Mouse (Mus musculus): Measurements from ENCODE around the gene Acacb. TPM values are rescaled to one million over a fixed set of nuclear protein-coding genes. Genes with fewer than 3 reads are reported as not detected.
A peak's percentile ranks its signal among the peaks of the same experiment; 100 is the strongest.

Acacb gene
- polyA plus RNA-seq, 1 experiment from 2014 or later = 1.3 TPM

DNA sequence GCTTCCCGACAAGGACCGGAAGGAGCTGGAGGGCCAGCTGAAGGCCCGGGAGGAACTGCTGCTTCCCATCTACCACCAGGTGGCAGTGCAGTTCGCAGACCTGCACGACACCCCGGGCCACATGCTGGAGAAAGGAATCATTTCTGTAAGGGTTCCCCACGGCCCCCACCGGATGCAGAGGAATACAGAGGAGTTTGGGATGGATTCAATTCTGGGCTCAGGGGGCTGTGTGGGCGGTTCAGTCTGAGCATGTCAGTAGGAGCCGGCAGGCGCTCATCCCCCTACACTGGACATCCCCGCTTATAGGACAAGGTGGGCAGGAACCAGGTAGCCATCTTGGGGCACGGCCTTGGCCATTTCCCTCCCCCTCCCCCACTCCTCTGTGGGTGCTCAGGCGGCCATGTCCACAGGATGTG is 101.8 kb downstream of the Acacb start:
- TF ChIP-seq CTCF (IDR thresholded peaks at IDR 0.05; ENCODE audit: low read depth) = peak; percentile 94
- no peak for TF ChIP-seq EP300 (optimal IDR thresholded peaks at IDR 0.05)
- Histone ChIP-seq H3K27ac (replicated peaks) (no peak overlapping the region), H3K4me2 (replicated peaks; ENCODE audit: low read depth) (no peak overlapping the region), H3K4me3 (ENCODE audit: low read depth, low read length) (no peak overlapping the region), H3K4me1 (replicated peaks; ENCODE audit: control insufficient read depth, insufficient read depth) (no peaks in the 10 kb centered on the region), H3K9me3 (ENCODE audit: control insufficient read depth, low read length) (no peaks in the 10 kb centered on the region), H3K36me3 (ENCODE audit: control insufficient read depth, insufficient read depth, low read length) (no peaks in the 10 kb centered on the region), H3K9ac (ENCODE audit: low read length) (no peak overlapping the region), H3K27me3 (ENCODE audit: control insufficient read depth, insufficient read depth, low read length) (no peaks in the 10 kb centered on the region)
- WGBS = 18% methylated on average over 14 of the region's 14 CpGs
- ATAC-seq (ENCODE audit: low FRiP score, low TSS enrichment) (peak; percentile 61), DNase-seq (ENCODE audit: low spot score) (peak; percentile 82)

DNA sequence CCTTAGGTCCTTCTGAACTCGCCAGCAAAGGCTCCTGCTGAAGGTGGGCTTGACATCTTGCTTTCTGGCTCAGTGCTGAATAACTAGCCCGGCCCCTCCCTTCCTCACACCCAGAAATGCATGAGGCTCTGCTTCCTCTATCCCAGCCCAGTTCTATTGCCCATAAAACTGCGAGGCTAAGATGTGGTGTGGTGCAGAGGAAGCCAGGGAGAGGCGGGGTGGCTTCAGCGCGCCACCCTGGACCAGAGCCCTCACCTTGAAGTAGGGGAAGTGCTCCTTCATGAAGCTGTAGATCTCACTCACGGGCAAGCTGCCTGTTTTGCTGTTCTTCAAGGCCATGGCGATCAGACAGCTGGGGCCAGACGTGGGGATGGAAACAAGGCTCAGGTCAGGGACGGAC is 113.2 kb downstream of the Acacb start:
- DNase-seq (ENCODE audit: low spot score) (no peak), ATAC-seq (ENCODE audit: low FRiP score, low TSS enrichment) (no peak)
- Histone ChIP-seq H3K9me3 (ENCODE audit: control insufficient read depth, low read length) (no peaks in the 10 kb centered on the region), H3K9ac (ENCODE audit: low read length) (no peak overlapping the region), H3K4me2 (replicated peaks; ENCODE audit: low read depth) (no peak overlapping the region), H3K4me3 (ENCODE audit: low read depth, low read length) (no peak overlapping the region), H3K36me3 (ENCODE audit: control insufficient read depth, insufficient read depth, low read length) (no peaks in the 10 kb centered on the region), H3K27ac (replicated peaks) (no peak overlapping the region), H3K27me3 (ENCODE audit: control insufficient read depth, insufficient read depth, low read length) (no peaks in the 10 kb centered on the region), H3K4me1 (replicated peaks; ENCODE audit: control insufficient read depth, insufficient read depth) (no peaks in the 10 kb centered on the region)
- 65% methylated on average over 10 of the region's 10 CpGs for WGBS
- TF ChIP-seq CTCF (IDR thresholded peaks at IDR 0.05; ENCODE audit: low read depth) (no peak), EP300 (optimal IDR thresholded peaks at IDR 0.05) (no peak)

DNA sequence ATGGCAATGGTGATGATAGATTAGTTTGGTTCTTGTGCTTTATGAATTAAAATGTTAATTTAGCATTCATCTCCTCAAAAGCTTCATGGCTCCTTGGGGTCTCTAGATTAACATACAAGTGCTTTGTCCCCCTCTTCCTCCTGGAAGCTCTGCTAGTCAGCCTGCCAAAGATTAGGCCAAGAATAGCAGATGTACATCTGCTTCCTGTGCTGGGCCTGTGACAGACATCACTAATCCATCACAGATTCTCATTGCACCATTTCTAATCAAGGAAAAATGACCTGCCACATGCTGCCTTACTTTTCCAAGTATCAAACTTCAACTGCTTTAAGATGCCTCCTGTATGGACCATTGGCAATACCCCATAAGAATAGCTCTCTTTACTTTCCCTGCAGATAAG is 115.2 kb downstream of the Acacb start:
- ATAC-seq (ENCODE audit: low FRiP score, low TSS enrichment) (no peak), DNase-seq (ENCODE audit: low spot score) (no peak)
- Histone ChIP-seq H3K27ac (replicated peaks) (no peak overlapping the region), H3K4me2 (replicated peaks; ENCODE audit: low read depth) (no peak overlapping the region), H3K4me1 (replicated peaks; ENCODE audit: control insufficient read depth, insufficient read depth) (no peaks in the 10 kb centered on the region), H3K36me3 (ENCODE audit: control insufficient read depth, insufficient read depth, low read length) (no peaks in the 10 kb centered on the region), H3K9ac (ENCODE audit: low read length) (no peak overlapping the region), H3K27me3 (ENCODE audit: control insufficient read depth, insufficient read depth, low read length) (no peaks in the 10 kb centered on the region), H3K4me3 (ENCODE audit: low read depth, low read length) (no peak overlapping the region), H3K9me3 (ENCODE audit: control insufficient read depth, low read length) (no peaks in the 10 kb centered on the region)
- TF ChIP-seq EP300 (optimal IDR thresholded peaks at IDR 0.05) (no peak), CTCF (IDR thresholded peaks at IDR 0.05; ENCODE audit: low read depth) (no peak)

DNA sequence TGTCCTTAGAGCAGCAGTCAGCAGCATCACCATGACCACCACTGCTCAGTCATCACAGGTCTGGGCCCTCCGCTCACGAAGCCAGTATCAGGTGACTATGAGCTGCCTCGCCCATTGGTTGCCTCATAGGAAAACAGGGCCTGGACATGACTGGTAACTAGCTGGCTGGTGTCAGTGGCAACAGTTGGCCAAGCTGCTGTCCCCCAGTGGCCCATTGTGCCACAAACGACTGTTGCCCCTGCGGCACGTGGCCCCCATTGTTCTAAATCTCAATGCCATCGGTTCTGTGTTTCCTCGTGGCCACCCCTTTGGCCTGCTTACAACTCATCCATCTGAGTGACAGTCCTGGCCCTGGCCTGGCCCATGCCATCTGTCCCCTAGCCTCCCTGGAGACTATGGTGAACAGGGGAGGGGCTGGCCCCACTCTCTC is 117.7 kb downstream of the Acacb start:
- 76% methylated on average over 8 of the region's 8 CpGs for WGBS
- Histone ChIP-seq H3K27ac (replicated peaks) (no peak overlapping the region), H3K9me3 (ENCODE audit: control insufficient read depth, low read length) (no peaks in the 10 kb centered on the region), H3K4me3 (ENCODE audit: low read depth, low read length) (no peak overlapping the region), H3K9ac (ENCODE audit: low read length) (no peak overlapping the region), H3K4me1 (replicated peaks; ENCODE audit: control insufficient read depth, insufficient read depth) (peaks cover 5% of the 10 kb centered on the region; the same call in 1 of the 2 replicates), H3K27me3 (ENCODE audit: control insufficient read depth, insufficient read depth, low read length) (no peaks in the 10 kb centered on the region), H3K36me3 (ENCODE audit: control insufficient read depth, insufficient read depth, low read length) (no peaks in the 10 kb centered on the region), H3K4me2 (replicated peaks; ENCODE audit: low read depth) (no peak overlapping the region)
- ATAC-seq (ENCODE audit: low FRiP score, low TSS enrichment) (no peak), DNase-seq (ENCODE audit: low spot score) (no peak)
- TF ChIP-seq EP300 (optimal IDR thresholded peaks at IDR 0.05) (no peak), CTCF (IDR thresholded peaks at IDR 0.05; ENCODE audit: low read depth) (no peak)

DNA sequence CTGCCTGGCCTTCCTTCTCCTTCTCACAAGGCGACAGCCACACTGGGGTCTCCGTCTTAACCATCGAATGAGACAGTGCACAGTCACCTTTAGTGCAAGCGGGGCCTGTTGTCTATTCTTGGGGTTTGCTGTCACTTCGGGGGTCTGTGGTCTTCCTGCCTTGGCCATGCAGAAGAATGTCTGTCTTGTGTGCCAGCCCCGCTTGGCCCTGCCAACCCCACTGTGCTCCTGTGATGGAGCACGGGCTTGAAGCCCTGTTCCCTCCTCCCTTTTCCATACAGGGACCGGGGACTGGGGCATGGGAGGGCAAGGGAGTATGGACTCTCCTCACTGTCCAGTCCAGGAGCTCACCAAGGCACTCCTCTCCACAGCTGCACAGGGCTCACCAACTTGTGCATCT is 118.5 kb downstream of the Acacb start:
- peaks cover 5% of the 10 kb centered on the region; the same call in 1 of the 2 replicates for H3K4me1 ChIP-seq (replicated peaks; ENCODE audit: control insufficient read depth, insufficient read depth)
- TF ChIP-seq EP300 (optimal IDR thresholded peaks at IDR 0.05) = no peak
- no peak for TF ChIP-seq CTCF (IDR thresholded peaks at IDR 0.05; ENCODE audit: low read depth)
- ATAC-seq (ENCODE audit: low FRiP score, low TSS enrichment) (no peak), DNase-seq (ENCODE audit: low spot score) (no peak)
- no peak overlapping the region for H3K27ac ChIP-seq (replicated peaks)
- no peak overlapping the region for H3K4me2 ChIP-seq (replicated peaks; ENCODE audit: low read depth)
- no peaks in the 10 kb centered on the region for H3K27me3 ChIP-seq (ENCODE audit: control insufficient read depth, insufficient read depth, low read length)
- H3K4me3 ChIP-seq (ENCODE audit: low read depth, low read length) = no peak overlapping the region
- H3K9ac ChIP-seq (ENCODE audit: low read length) = no peak overlapping the region
- no peaks in the 10 kb centered on the region for H3K36me3 ChIP-seq (ENCODE audit: control insufficient read depth, insufficient read depth, low read length)
- 85% methylated on average over 8 of the region's 8 CpGs for WGBS
- H3K9me3 ChIP-seq (ENCODE audit: control insufficient read depth, low read length) = no peaks in the 10 kb centered on the region

DNA sequence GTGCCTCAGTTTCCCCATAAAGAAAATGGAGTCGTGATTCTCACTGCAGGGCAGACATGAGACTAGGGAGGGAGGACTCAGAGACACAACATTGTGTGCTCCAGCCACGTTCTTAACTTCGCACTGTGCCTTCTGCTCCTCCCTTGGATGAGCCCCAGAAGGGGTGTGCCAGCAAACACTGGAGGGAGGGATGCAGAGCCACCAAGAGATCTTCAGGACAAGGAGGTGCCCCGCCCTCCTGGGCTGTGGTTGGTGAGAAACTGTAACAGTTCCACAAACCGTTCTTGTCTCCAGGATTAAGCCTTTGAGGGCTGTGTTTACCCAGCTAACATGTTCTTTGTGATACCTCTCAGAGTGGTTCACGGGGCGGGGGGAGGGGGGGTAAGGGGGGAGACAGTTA is 122.3 kb downstream of the Acacb start:
- no peak overlapping the region for H3K4me3 ChIP-seq (ENCODE audit: low read depth, low read length)
- WGBS = 12% methylated on average over 7 of the region's 7 CpGs
- DNase-seq (ENCODE audit: low spot score) (peak; percentile 62), ATAC-seq (ENCODE audit: low FRiP score, low TSS enrichment) (no peak)
- H3K36me3 ChIP-seq (ENCODE audit: control insufficient read depth, insufficient read depth, low read length) = no peaks in the 10 kb centered on the region
- H3K9me3 ChIP-seq (ENCODE audit: control insufficient read depth, low read length) = no peaks in the 10 kb centered on the region
- peaks cover 5% of the 10 kb centered on the region; the same call in 1 of the 2 replicates for H3K4me1 ChIP-seq (replicated peaks; ENCODE audit: control insufficient read depth, insufficient read depth)
- no peak for TF ChIP-seq CTCF (IDR thresholded peaks at IDR 0.05; ENCODE audit: low read depth)
- TF ChIP-seq EP300 (optimal IDR thresholded peaks at IDR 0.05) = no peak
- peaks cover 4% of the 10 kb centered on the region; the same call in 1 of the 2 replicates for H3K27me3 ChIP-seq (ENCODE audit: control insufficient read depth, insufficient read depth, low read length)
- H3K9ac ChIP-seq (ENCODE audit: low read length) = no peak overlapping the region
- H3K4me2 ChIP-seq (replicated peaks; ENCODE audit: low read depth) = no peak overlapping the region
- H3K27ac ChIP-seq (replicated peaks) = no peak overlapping the region
